Mouse (Mus musculus) olfactory bulb, adult 2 months (tissue): Measurements from ENCODE around the gene Snx30. TPM values are rescaled to one million over a fixed set of nuclear protein-coding genes. Genes with fewer than 3 reads are reported as not detected.

ENCODE experiments used
- H3K27ac ChIP-seq: fragments of 200-500 bp; 2 replicates; pipeline ENCODE4 v1.5.1; 2012; ENCODE audit warnings: low read depth, low read length; ENCODE audit not compliant: insufficient read depth
- H3K4me1 ChIP-seq: fragments of 200-500 bp; 2 replicates; pipeline ENCODE4 v1.6.1; 2012; ENCODE audit warnings: low read length; ENCODE audit not compliant: control insufficient read depth, insufficient read depth
- H3K4me3 ChIP-seq: fragments of 200-500 bp; 2 replicates; pipeline ENCODE4 v1.5.1; 2012; ENCODE audit warnings: mild to moderate bottlenecking, low read depth, low read length, moderate library complexity; ENCODE audit not compliant: insufficient read depth
- CTCF ChIP-seq: fragments of 200-500 bp; IDR thresholded peaks from 2 replicates; pipeline ENCODE4 v1.5.1; 2012; ENCODE audit warnings: low read depth, mild to moderate bottlenecking, low read length, moderate library complexity; ENCODE audit not compliant: insufficient read depth
- POLR2A ChIP-seq: fragments of 200-500 bp; IDR thresholded peaks from 2 replicates; pipeline ENCODE4 v1.6.1; 2012; ENCODE audit warnings: mild to moderate bottlenecking, low read depth, low read length, moderate library complexity; ENCODE audit not compliant: insufficient read depth
- WGBS: fragments of 180-500 bp; shearing (Covaris S2); methylation state at CpG from one replicate; pipeline ENCODE4 v1.1.7; 2018; 5-methylcytosine and 5-hydroxymethylcytosine counted together
- polyA plus RNA-seq: library from polyadenylated mRNA; stranded (reverse); fragments of >200 nt; gene quantifications from 2 replicates; pipeline ENCODE4 v1.2.4, GENCODE M21; 2012; ENCODE audit warnings: low replicate concordance; ENCODE audit not compliant: missing spikeins, insufficient read depth, insufficient read length

The Snx30 gene
- polyA plus RNA-seq, 1 experiment: not detected

- no peak for TF ChIP-seq POLR2A
- no peak for TF ChIP-seq CTCF
- WGBS: 87% methylated on average over 6 of the region's 6 CpGs
- H3K4me1 ChIP-seq: peaks cover 2% of the 10 kb centered on the region; the same call in 1 of the 2 replicates
- no peak overlapping the region for H3K4me3 ChIP-seq
- H3K27ac ChIP-seq: no peak overlapping the region
Measured at GRCm38 (mm10) chr4:59884136-59884696, 78.6 kb downstream of the Snx30 start.

- Histone ChIP-seq H3K4me1 (peaks cover 6% of the 10 kb centered on the region), H3K4me3 (no peak overlapping the region), H3K27ac (no peak overlapping the region)
- no peak for TF ChIP-seq CTCF
- no peak for TF ChIP-seq POLR2A
- WGBS: 95% methylated on average over 6 of the region's 6 CpGs
Measured at GRCm38 (mm10) chr4:59886281-59886680, 80.6 kb downstream of the Snx30 start.

- H3K4me3 ChIP-seq: no peak overlapping the region
- no peak for TF ChIP-seq CTCF
- TF ChIP-seq POLR2A: no peak
- WGBS: 75% methylated on average over 5 of the region's 5 CpGs
- no peak overlapping the region for H3K27ac ChIP-seq
- H3K4me1 ChIP-seq: peaks cover 9% of the 10 kb centered on the region
Measured at GRCm38 (mm10) chr4:59887011-59887410, 81.4 kb downstream of the Snx30 start.

GRCm38 (mm10) chr4:59888014-59888413 lies 82.4 kb downstream of the Snx30 start:
- H3K27ac ChIP-seq: no peak overlapping the region
- no peak overlapping the region for H3K4me3 ChIP-seq
- peaks cover 14% of the 10 kb centered on the region for H3K4me1 ChIP-seq
- 77% methylated on average over 5 of the region's 5 CpGs for WGBS
- no peak for TF ChIP-seq CTCF
- no peak for TF ChIP-seq POLR2A

GRCm38 (mm10) chr4:59890086-59890600 lies 84.5 kb downstream of the Snx30 start:
- WGBS: 85% methylated on average over 6 of the region's 6 CpGs
- H3K4me1 ChIP-seq: peaks cover 16% of the 10 kb centered on the region
- H3K4me3 ChIP-seq: no peak overlapping the region
- TF ChIP-seq CTCF (no peak), POLR2A (no peak)
- no peak overlapping the region for H3K27ac ChIP-seq

- H3K4me3 ChIP-seq: no peak overlapping the region
- peaks cover 16% of the 10 kb centered on the region for H3K4me1 ChIP-seq
- TF ChIP-seq POLR2A: no peak
- TF ChIP-seq CTCF: no peak
- WGBS: 60% methylated on average over 10 of the region's 10 CpGs
- H3K27ac ChIP-seq: no peak overlapping the region
Measured at GRCm38 (mm10) chr4:59891723-59892416, 86.2 kb downstream of the Snx30 start.

- TF ChIP-seq POLR2A (no peak), CTCF (no peak)
- 49% methylated on average over 5 of the region's 5 CpGs for WGBS
- Histone ChIP-seq H3K4me1 (peaks cover 16% of the 10 kb centered on the region), H3K4me3 (no peak overlapping the region), H3K27ac (no peak overlapping the region)
Measured at GRCm38 (mm10) chr4:59892731-59893130, 87.1 kb downstream of the Snx30 start.

GRCm38 (mm10) chr4:59894415-59894814 lies 88.8 kb downstream of the Snx30 start:
- Histone ChIP-seq H3K4me3 (no peak overlapping the region), H3K4me1 (peaks cover 14% of the 10 kb centered on the region), H3K27ac (no peak overlapping the region)
- WGBS: 93% methylated on average over 8 of the region's 8 CpGs
- TF ChIP-seq CTCF (no peak), POLR2A (no peak)

- Histone ChIP-seq H3K4me3 (no peak overlapping the region), H3K4me1 (peaks cover 14% of the 10 kb centered on the region), H3K27ac (no peak overlapping the region)
- 93% methylated on average over 3 of the region's 3 CpGs for WGBS
- no peak for TF ChIP-seq CTCF
- no peak for TF ChIP-seq POLR2A
Measured at GRCm38 (mm10) chr4:59894977-59895575, 89.4 kb downstream of the Snx30 start.
